Mouse (Mus musculus) adrenal gland, postnatal 4 days (tissue): Measurements from ENCODE around the gene Vps13d. TPM values are rescaled to one million over a fixed set of nuclear protein-coding genes. Genes with fewer than 3 reads are reported as not detected.

Experiments
- DNase-seq, 2 experiments: peaks; one replicate each; pipeline ENCODE4 v3.0.0; 2021 to 2022; ENCODE audit warnings: low spot score in 2 of 2, mixed read lengths in 2 of 2
- total RNA-seq, 2 experiments: library from RNA; stranded (reverse); gene quantifications; 2 replicates each; pipeline ENCODE4 v1.2.3; 2021

Gene Vps13d
- total RNA-seq, 2 experiments from 2014 or later = 58.4 to 59.0 TPM

DNA sequence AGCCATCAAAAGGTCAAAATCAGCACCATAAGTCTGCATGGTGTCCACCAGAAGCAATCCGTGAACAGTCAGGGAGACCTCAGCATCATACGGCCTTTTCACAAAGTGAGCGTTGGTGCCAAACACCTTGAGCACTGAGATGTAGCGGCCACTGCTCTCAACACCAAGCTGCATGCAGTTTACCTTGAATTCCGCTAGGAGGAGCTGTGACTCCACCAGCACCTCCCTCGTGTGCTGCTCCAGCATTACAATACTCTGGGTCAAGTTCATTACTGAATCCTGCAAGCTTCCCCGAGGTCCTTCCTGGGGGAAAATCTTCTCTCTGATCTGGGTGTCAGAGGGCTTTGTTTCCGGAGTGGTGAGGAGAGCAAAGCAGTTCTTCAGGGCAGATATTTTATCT lies 38.8 kb downstream of the Vps13d start:
- DNase-seq = no peak

DNA sequence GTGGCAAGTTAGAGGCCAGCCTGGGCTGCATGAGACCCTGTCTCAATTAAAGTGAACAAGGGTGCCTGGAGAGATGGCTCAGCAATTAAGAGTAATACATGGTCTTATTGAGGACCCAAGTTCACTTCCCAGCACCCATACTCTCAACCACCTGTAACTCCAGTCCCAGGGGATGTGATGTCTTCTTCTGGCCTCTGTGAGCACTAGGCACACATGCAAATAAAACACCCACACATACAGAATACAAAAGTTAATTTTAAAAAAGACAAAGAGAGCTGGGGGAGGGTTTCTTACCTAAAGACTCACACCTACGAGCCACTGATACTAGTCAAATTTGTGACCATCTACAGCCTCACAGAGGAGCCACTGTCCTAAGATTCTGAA lies 43.7 kb downstream of the Vps13d start:
- DNase-seq = no peak

DNA sequence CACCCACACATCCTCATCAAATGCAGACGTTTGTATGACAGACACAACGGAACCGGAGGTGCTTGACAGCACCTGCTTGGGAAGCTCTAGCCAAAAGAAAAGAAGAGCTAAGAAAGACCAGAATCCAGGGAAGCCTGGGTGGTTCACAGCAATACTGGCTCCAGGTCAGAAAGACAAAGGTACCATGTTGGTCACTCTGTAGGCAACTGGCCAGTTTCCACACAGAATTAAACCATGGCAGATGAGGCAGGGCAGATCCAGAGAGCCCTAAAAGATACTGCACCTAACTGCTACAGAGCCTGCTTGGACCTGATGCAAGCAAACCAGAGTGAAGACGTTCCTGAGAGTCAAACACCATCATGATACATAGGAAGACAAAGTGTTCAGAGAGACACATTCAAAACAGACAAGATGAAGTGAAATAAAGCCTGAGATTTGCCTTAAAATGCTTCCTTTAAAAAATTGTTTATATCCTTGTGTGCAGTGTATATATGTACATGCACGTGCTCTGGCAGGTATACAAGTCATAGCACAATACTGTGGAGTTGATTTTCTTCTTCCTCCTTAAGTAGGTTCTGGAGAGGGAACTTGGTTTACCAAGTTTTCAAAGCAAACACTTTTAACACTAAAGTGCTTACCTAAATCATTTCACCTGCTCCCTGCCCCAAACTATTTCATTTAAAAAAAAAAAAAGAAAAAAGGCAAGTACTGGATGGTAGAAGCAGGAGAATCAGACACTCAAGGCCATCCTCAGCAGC lies 44.3 kb downstream of the Vps13d start:
- DNase-seq = no peak

DNA sequence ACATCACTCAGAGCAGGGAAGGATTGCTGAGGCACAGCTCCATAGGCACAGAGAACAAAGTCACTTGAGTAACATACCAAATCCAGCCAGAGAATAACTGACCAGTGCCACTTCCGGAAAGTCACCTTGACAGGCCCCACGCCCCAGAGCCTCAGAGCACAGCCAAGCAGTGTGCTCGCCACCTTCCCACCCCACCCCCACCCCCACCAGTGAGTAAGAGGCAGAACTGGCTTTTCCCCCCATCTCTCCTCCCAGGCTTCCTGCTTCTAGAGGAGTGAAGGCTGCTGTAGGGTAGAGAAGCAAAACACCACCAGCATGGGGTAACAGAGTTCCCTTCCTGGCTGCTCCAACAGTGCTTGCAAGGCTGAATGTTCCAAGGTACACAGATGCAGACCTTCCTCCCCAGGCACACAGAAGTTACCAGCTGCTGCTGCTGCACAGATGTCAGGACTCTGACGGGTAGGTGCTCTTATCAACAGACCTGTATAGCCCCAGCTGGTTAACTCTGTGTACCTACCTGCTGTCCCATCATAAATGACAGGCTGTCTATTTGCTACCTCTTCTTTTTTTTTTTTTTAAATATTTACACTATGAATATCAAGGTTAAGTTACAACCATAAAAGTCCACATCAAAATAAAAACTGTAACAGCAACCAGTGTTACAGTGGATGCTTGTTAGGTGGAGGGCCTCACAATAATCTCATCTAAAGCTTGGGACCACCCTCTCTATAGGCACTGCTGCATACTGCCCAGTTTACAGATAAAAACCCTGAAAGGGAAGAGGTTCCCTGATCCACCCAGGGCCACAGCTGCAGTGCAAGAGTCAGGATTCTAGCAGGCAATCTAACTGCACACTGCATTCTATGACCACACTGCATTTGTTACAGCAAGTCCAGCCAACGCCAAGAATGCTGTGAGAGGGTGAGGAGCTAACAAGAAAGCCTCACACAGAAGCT lies 47.5 kb downstream of the Vps13d start:
- no peak for DNase-seq

DNA sequence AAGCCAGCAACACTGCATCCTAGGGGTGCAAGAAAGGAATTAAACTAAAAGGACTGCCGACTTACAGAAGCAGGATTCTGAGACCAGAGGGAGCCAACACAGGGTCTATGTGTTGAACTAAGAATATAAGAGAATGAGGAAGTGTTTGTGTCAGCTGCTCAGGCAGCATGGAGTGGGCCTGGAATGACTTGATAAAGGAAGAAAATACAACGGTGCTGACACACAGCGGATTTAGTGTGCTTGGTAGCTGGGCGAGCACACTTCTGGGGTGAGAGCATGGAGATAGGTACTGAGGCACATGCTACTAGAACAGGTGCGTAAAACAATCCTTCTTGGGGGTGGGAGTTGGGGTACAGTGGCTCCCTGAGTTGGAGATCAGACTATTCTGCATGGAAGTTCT lies 51.3 kb downstream of the Vps13d start:
- DNase-seq = no peak

DNA sequence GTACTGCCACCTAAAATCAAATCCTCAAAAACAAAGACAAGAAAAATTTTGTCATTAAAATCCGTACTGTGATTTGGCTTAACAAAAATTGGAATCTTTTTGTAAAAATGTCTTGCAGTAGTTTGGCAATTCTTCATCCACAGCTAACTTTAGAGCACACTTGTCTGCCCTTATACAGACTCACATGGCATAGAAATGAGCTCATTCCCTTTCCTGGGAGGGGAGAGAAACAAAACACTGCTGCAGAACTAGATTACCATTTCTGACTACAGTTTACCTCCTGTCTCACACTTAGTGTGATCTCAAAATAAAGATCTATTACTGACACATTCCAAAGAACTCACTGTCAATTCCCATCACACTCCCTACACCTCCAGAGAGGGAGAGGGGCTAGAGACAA lies 58.1 kb downstream of the Vps13d start:
- DNase-seq = no peak

DNA sequence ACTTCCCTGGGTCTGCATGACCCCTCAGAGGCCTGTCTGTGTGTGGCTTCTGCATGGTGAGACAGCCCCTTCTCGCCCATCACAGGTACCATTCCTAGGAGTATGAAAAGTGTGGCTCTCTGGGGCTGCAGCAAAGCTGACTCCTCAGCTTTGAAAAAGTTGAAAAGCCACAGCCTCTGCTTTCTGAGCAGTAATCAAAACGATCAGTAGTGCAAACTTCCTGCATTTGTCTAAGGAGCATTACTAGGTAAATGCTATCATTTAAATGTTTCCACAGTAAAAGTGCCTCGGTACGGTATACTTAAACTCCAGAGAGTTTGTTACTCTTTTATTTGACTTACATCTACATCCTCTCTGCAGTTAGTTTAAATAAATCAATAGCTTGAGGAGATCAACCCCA lies 59.3 kb downstream of the Vps13d start:
- DNase-seq = no peak

DNA sequence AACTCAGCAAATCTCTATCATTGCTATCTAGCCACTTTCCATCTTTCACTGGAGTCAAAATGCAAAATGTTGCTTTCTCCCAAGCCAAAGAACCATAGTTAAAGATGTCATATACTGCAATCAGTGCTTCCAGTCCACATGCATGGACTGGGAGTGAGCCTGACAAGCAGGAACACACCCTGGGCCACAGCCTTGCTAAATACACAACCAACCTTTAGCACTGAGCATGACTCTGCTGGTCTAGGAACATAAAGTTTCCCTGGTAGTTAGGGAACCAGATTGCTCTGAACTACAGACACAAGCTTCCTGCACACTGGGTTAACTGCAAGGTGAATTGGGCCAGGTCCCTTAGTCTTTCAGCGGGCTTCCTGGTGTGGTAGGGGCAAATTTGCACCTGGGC lies 64.0 kb downstream of the Vps13d start:
- no peak for DNase-seq

DNA sequence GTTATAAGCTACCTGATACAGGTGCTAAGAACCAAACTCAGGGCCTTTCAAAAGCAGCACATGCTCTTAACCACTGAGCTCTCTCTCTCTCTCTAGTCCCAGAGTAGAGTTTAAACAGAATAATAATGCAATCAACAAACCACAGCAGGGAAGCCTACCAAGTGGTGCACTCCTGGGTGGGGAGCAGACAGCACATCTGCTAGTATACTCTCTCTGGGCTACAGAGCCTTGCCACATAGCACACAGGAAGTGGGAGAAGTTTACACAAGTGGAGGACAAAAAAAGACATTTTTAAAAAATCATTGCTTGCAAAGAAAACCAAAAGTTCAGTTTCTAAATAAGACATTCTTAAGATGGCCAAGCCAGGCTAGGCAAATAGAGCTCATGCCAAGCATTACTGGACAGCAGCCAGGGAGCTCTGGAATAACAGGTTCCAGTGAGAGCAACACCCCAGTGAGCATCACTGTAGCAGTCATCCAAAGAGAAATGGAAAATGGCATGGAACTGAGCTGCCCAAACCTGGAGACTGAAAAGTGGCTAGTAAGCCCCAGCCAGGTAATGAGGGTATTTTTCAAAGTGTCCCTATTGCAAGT lies 64.8 kb downstream of the Vps13d start:
- no peak for DNase-seq

DNA sequence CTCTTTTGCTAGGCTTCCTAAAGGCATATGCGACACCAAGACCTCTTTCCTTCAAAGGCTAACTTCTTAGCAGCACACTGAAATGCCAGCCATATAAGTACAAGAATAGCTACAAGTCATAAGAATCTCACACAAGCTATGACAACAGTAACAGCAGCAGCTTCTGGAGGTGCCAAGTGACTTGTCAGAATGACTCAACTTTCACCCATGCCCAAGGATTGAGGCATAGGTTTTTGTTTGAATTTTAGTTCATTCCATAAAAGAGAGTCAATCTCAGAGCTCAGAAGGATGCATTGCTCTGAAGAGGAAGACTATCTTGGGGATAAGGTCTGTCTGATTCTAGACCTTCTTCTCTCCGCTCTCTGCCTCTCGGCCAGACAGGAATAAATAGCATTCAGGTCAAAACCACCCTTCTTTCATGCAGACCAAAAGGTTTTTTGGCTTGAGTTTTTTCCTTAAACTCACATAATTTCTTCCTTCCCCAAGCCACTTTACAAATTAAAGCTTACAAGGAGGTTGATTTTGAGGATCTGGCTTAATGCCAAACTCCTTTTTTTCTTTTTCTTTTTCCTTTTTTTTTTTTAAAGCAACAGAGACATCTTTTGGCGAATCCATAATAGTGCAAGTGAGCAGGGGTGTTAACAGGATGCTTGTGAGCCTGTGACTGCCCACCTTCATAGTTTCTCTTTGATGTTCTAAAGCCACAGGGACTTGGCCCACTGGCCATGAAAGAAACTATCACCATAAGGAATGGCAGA lies 69.2 kb downstream of the Vps13d start:
- DNase-seq = no peak

DNA sequence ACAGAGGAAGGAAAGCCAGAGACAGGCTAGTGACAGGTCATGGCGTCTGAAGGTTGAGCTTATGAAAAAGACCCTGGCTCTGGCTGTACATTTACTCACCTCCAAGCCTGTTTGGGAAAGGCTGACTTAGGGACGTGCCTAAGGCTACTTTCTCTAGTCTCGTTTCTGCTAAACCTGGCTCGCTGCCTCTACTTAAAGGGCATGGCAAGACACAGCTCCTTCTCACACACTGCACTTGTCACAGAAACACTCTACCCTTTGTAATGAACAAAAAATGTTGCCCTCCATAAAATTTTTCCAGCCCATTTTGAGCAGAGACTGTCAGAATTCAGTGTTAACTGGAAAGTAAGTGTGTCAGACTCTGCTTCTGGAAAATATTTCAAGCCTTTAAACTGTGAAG lies 70.4 kb downstream of the Vps13d start:
- DNase-seq = no peak

DNA sequence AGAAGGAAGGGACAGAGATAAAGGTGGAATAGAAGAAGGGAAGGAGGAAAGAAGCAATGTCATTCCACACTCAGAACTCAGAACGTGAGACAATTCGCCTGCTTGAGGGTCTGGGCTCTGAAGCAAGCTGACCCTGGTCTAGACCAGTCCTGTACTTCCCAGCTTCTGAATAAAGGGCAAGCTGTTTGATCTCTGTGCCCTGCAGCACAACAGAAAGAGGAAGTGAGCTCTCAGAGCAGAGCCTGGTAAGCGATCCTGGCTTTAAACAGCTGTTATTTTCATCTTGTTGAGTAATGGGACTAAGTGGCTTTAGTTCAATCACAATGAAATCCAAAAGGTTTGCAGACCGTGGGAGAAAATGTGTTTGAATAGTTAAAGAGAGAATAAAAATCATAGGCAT lies 83.2 kb downstream of the Vps13d start:
- no peak for DNase-seq

DNA sequence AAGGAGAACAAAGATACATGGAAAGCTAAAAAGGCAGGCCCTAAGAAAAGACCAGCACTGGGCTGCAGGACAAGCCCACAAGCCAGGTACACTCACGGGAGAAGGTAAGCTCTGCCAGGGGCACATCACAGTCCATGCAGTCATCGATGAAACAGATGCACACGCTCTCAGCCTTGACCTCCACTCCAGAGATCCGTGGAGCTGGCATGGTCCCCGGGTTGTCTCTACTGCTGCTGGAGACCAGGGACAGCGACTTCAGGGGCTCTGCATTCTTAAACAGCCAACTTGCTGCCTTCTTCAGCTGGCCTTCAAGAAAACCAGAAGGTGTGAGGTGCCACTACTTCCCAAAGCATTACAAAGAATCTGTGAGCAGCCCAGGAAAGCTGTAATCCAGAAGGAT lies 84.1 kb downstream of the Vps13d start:
- DNase-seq = no peak

DNA sequence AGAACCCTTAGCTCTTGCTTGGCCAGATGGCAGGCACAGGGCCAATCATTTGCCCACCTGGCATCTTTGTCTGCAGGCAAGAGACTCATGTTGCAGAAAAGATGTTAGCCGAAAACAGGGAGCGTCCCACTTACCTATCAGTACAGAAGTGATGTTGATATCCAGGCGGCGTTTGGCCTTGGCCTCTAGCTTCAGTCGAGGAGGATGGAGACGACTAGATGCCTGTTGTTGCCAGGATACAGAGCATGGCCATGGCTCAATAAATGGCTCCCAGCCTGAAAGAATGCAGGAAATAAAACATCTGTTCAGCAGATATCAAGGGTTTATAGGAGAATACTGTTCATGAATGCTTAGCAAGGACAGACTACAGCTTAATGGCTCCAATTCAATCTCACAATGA lies 88.0 kb downstream of the Vps13d start:
- DNase-seq = no peak

DNA sequence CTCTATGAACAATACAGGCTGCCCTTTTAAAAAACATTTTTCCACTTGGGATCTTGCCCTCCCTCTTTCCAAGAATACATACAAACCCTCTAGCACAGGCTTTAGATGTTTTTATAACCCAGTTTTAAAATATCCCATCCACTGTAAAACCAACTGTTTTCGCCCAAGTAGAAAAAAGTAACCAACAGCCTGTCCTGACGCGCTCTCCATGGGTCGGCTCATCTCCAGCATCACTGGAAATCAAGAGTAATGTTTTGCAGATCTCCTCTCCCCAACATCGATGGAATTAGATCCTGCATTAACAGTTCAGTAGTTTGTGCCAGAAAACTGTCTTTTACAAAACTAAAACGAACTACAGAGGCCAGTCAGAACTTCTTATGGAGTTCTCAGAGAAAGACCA lies 89.5 kb downstream of the Vps13d start:
- DNase-seq = no peak

DNA sequence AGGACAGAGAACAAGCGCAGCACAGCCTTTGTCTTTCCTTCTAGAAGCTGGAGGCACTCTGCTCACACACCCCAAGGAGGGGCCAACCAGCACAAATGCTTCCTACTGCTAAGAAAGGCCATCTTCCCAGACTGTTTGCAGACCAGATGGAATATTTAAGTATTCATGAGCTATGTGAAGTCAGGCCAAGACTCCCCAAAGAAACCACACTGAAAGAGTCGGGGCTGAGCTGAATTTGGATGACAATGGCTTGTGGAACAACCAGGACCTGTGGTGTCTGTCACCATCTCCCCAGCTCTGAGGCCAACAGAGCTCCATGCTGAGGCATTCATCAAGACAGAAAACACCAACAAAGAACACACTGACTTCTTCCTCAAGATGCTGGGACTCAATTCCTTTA lies 89.9 kb downstream of the Vps13d start:
- no peak for DNase-seq

DNA sequence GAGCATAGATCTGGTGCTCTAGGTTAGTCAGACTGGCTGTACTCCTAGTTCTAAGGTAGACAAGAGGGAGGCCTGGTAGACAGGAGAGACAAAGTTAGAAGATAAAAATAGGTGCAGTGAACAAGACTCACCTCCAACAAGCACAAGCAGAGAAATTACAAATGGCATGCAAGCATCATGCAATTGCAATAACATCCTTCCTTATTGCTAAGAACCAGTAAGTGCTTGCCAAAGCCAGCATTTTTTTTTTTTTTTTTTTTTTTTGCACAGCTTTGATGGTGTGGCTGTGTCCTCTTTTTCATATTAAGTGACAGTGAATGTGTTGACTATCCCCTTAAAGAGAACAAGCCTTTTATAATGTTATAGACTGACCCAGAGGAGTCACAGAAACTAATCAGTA lies 91.2 kb downstream of the Vps13d start:
- no peak for DNase-seq

DNA sequence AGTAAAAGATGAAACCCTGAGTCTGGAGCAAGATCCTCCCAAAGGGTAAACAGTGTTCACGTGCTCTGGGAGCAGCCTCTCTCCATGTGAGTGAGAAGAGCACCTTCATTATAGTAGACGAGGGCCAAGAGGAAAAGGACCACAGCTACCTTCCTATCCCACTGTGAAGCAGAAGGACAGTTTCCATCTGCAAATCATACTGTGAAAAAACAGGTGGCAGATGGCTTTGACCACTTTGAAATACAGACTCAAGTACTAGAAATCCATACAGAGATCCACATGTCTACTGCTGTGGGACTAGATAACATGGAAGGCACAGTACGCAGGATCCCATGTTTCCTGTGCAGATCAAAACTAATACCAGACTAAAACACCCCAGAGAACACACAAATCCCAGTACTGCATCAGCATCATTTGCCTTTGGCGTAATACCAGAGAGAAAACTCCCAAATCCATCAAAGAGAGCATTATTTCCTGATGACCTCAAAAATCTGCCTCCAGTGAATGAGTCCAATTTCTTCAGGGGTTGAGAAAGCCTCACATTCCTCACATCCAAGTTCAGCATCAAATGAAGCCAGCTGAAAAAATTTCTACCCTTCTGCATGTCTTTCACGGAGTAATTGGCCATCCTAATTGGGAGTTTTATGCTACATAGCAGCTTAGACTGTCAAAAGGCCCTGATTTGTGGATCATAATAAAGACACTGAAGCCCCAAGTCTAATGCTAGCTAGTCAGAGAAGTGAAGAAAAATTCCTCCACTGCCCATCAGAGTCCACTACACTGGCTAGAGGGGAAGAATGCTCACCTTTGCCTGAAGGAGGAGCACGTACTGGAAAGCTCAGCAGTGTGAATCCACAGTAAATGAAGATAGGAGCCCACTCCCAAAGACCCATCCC lies 92.7 kb downstream of the Vps13d start:
- no peak for DNase-seq

DNA sequence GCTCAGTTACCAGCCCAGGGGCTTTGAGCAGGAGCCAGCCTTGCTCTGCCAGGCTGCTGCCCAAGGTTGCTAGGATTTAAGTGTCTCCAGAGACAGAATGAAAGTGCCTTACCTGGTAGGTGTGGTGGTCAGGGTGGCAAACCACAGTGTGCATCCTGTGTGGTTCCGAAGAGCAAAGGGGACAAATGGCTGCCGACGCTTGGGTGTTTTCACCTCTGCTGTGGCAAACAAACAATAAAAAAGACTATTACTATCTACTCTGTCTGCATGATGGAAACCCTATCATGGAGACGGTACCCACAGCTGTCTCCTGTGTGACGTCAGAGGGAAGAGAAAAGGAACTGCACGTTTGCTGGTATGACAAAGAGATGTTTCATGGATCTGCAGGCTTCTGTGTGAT lies 95.0 kb downstream of the Vps13d start:
- DNase-seq = no peak

DNA sequence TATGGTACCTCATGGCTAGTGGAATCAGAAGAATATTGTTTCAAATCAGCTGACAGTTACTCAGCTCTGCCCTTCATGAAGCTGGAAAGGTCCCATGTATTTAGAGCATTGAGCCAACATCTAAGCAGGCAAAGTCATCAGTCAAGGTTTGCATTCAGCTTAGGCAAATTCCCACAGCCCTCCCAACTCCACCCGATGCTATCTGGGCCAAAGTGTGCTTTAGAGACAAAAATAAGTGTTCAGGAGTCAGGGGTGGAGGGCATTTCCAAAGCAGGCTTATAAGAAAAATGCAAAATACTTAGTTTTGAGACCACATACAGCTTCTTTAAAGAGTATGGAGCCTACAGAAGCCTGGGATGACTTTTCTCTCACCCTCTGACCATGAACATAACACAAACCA lies 95.5 kb downstream of the Vps13d start:
- no peak for DNase-seq
